Mouse (Mus musculus): ENCODE measurements around the gene Rinl. TPM values are rescaled to one million over a fixed set of nuclear protein-coding genes. Genes with fewer than 3 reads are reported as not detected.

Rinl gene
- polyA plus RNA-seq, 1 experiment: 7.1 TPM

GRCm38 (mm10) chr7:28780067-28780658, 8.6 kb upstream of the Rinl start:
- Histone ChIP-seq H3K4me1 (ENCODE audit: control insufficient read depth, insufficient read depth, insufficient read length, low read length) (peaks cover 4% of the 10 kb centered on the region; the same call in 1 of the 2 replicates), H3K36me3 (ENCODE audit: control insufficient read depth, insufficient read depth, low read length) (peaks cover 8% of the 10 kb centered on the region; the same call in 1 of the 2 replicates), H3K27me3 (ENCODE audit: control insufficient read depth, insufficient read depth, low read length) (no peaks in the 10 kb centered on the region), H3K27ac (ENCODE audit: insufficient read depth, low read depth, low read length) (peak overlapping the region; percentile 74), H3K4me3 (ENCODE audit: low read depth, low read length) (no peak overlapping the region)
- peak; percentile 87 for TF ChIP-seq CTCF (IDR thresholded peaks at IDR 0.05; ENCODE audit: extremely low read depth, insufficient read length, insufficient replicate concordance, low read depth, low read length)
- TF ChIP-seq POLR2A (IDR thresholded peaks at IDR 0.05; ENCODE audit: low read depth, low read length): no peak
- WGBS: 35% methylated on average over 6 of the region's 6 CpGs

- H3K4me3 ChIP-seq (ENCODE audit: low read depth, low read length): no peak overlapping the region
- TF ChIP-seq CTCF (IDR thresholded peaks at IDR 0.05; ENCODE audit: extremely low read depth, insufficient read length, insufficient replicate concordance, low read depth, low read length) (no peak), POLR2A (IDR thresholded peaks at IDR 0.05; ENCODE audit: low read depth, low read length) (no peak)
- peak overlapping the region; percentile 74 for H3K27ac ChIP-seq (ENCODE audit: insufficient read depth, low read depth, low read length)
- WGBS: 71% methylated on average over 7 of the region's 7 CpGs
- peaks cover 4% of the 10 kb centered on the region; the same call in 1 of the 2 replicates for H3K4me1 ChIP-seq (ENCODE audit: control insufficient read depth, insufficient read depth, insufficient read length, low read length)
- no peaks in the 10 kb centered on the region for H3K27me3 ChIP-seq (ENCODE audit: control insufficient read depth, insufficient read depth, low read length)
- H3K36me3 ChIP-seq (ENCODE audit: control insufficient read depth, insufficient read depth, low read length): peaks cover 13% of the 10 kb centered on the region; the same call in 1 of the 2 replicates
Observed at GRCm38 (mm10) chr7:28780857-28781256, 7.9 kb upstream of the Rinl start.

- Histone ChIP-seq H3K36me3 (ENCODE audit: control insufficient read depth, insufficient read depth, low read length) (peaks cover 13% of the 10 kb centered on the region; the same call in 1 of the 2 replicates), H3K27me3 (ENCODE audit: control insufficient read depth, insufficient read depth, low read length) (no peaks in the 10 kb centered on the region), H3K4me1 (ENCODE audit: control insufficient read depth, insufficient read depth, insufficient read length, low read length) (peaks cover 4% of the 10 kb centered on the region; the same call in 1 of the 2 replicates), H3K27ac (ENCODE audit: insufficient read depth, low read depth, low read length) (peak overlapping the region; percentile 74), H3K4me3 (ENCODE audit: low read depth, low read length) (no peak overlapping the region)
- 81% methylated on average over 8 of the region's 8 CpGs for WGBS
- TF ChIP-seq CTCF (IDR thresholded peaks at IDR 0.05; ENCODE audit: extremely low read depth, insufficient read length, insufficient replicate concordance, low read depth, low read length) (no peak), POLR2A (IDR thresholded peaks at IDR 0.05; ENCODE audit: low read depth, low read length) (no peak)
Observed at GRCm38 (mm10) chr7:28781261-28781663, 7.5 kb upstream of the Rinl start.

- H3K4me3 ChIP-seq (ENCODE audit: low read depth, low read length): no peak overlapping the region
- no peaks in the 10 kb centered on the region for H3K27me3 ChIP-seq (ENCODE audit: control insufficient read depth, insufficient read depth, low read length)
- TF ChIP-seq CTCF (IDR thresholded peaks at IDR 0.05; ENCODE audit: extremely low read depth, insufficient read length, insufficient replicate concordance, low read depth, low read length): no peak
- no peak for TF ChIP-seq POLR2A (IDR thresholded peaks at IDR 0.05; ENCODE audit: low read depth, low read length)
- H3K4me1 ChIP-seq (ENCODE audit: control insufficient read depth, insufficient read depth, insufficient read length, low read length): peaks cover 4% of the 10 kb centered on the region
- peaks cover 7% of the 10 kb centered on the region; the same call in 1 of the 2 replicates for H3K36me3 ChIP-seq (ENCODE audit: control insufficient read depth, insufficient read depth, low read length)
- no peak overlapping the region for H3K27ac ChIP-seq (ENCODE audit: insufficient read depth, low read depth, low read length)
- 84% methylated on average over 5 of the region's 5 CpGs for WGBS
Observed at GRCm38 (mm10) chr7:28785161-28785560, 3.6 kb upstream of the Rinl start.

- H3K4me1 ChIP-seq (ENCODE audit: control insufficient read depth, insufficient read depth, insufficient read length, low read length): peaks cover 5% of the 10 kb centered on the region
- no peak overlapping the region for H3K27ac ChIP-seq (ENCODE audit: insufficient read depth, low read depth, low read length)
- no peak overlapping the region for H3K4me3 ChIP-seq (ENCODE audit: low read depth, low read length)
- H3K36me3 ChIP-seq (ENCODE audit: control insufficient read depth, insufficient read depth, low read length): peaks cover 7% of the 10 kb centered on the region; the same call in 1 of the 2 replicates
- WGBS: 91% methylated on average over 9 of the region's 9 CpGs
- no peaks in the 10 kb centered on the region for H3K27me3 ChIP-seq (ENCODE audit: control insufficient read depth, insufficient read depth, low read length)
- TF ChIP-seq CTCF (IDR thresholded peaks at IDR 0.05; ENCODE audit: extremely low read depth, insufficient read length, insufficient replicate concordance, low read depth, low read length) (no peak), POLR2A (IDR thresholded peaks at IDR 0.05; ENCODE audit: low read depth, low read length) (no peak)
Observed at GRCm38 (mm10) chr7:28787884-28788283, 885 bp upstream of the Rinl start.

- 80% methylated on average over 3 of the region's 3 CpGs for WGBS
- Histone ChIP-seq H3K27ac (ENCODE audit: insufficient read depth, low read depth, low read length) (peak overlapping the region; percentile 56; the same call in 1 of the 2 replicates), H3K4me1 (ENCODE audit: control insufficient read depth, insufficient read depth, insufficient read length, low read length) (peaks cover 5% of the 10 kb centered on the region), H3K4me3 (ENCODE audit: low read depth, low read length) (peak overlapping the region; percentile 51; the same call in 1 of the 2 replicates), H3K36me3 (ENCODE audit: control insufficient read depth, insufficient read depth, low read length) (peaks cover 4% of the 10 kb centered on the region; the same call in 1 of the 2 replicates), H3K27me3 (ENCODE audit: control insufficient read depth, insufficient read depth, low read length) (no peaks in the 10 kb centered on the region)
- TF ChIP-seq CTCF (IDR thresholded peaks at IDR 0.05; ENCODE audit: extremely low read depth, insufficient read length, insufficient replicate concordance, low read depth, low read length) (no peak), POLR2A (IDR thresholded peaks at IDR 0.05; ENCODE audit: low read depth, low read length) (no peak)
Observed at GRCm38 (mm10) chr7:28789235-28789634, 466 bp downstream of the Rinl start.

- Histone ChIP-seq H3K4me3 (ENCODE audit: low read depth, low read length) (peak overlapping the region; percentile 20; the same call in 1 of the 2 replicates), H3K36me3 (ENCODE audit: control insufficient read depth, insufficient read depth, low read length) (peaks cover 4% of the 10 kb centered on the region; the same call in 1 of the 2 replicates), H3K27me3 (ENCODE audit: control insufficient read depth, insufficient read depth, low read length) (no peaks in the 10 kb centered on the region), H3K27ac (ENCODE audit: insufficient read depth, low read depth, low read length) (no peak overlapping the region), H3K4me1 (ENCODE audit: control insufficient read depth, insufficient read depth, insufficient read length, low read length) (peaks cover 5% of the 10 kb centered on the region)
- 57% methylated on average over 8 of the region's 8 CpGs for WGBS
- no peak for TF ChIP-seq POLR2A (IDR thresholded peaks at IDR 0.05; ENCODE audit: low read depth, low read length)
- TF ChIP-seq CTCF (IDR thresholded peaks at IDR 0.05; ENCODE audit: extremely low read depth, insufficient read length, insufficient replicate concordance, low read depth, low read length): no peak
Observed at GRCm38 (mm10) chr7:28790066-28790806, 1.5 kb downstream of the Rinl start.
